Mouse (Mus musculus) hindbrain, embryonic 10.5 days (tissue): ENCODE measurements around the gene Ehmt2. TPM values are rescaled to one million over a fixed set of nuclear protein-coding genes. Genes with fewer than 3 reads are reported as not detected.
"Not testable (repeated sequence)": the region's sequence is repeated elsewhere in the genome, so short reads cannot be mapped to it uniquely, and the experiment has no call there.

ENCODE experiments used
- DNase-seq: peaks from one replicate; pipeline ENCODE4 v3.0.0-alpha.2; 2017; ENCODE audit warnings: low spot score
- H3K27ac ChIP-seq: fragments of 300-500 bp; sonication (generic); 2 replicates; pipeline ENCODE4 v1.5.1; 2016; ENCODE audit warnings: mild to moderate bottlenecking, moderate library complexity
- H3K27me3 ChIP-seq: fragments of 300-500 bp; sonication (generic); 2 replicates; pipeline ENCODE4 v1.6.1; 2016; ENCODE audit warnings: mild to moderate bottlenecking; ENCODE audit not compliant: poor library complexity, insufficient read depth, severe bottlenecking
- H3K36me3 ChIP-seq: fragments of 300-500 bp; sonication (generic); 2 replicates; pipeline ENCODE4 v1.6.1; 2016; ENCODE audit warnings: mild to moderate bottlenecking, moderate library complexity
- H3K4me1 ChIP-seq: fragments of 300-500 bp; sonication (generic); replicated peaks from 2 replicates; pipeline ENCODE4 v1.6.1; 2016; ENCODE audit warnings: mild to moderate bottlenecking
- H3K4me3 ChIP-seq: fragments of 300-500 bp; sonication (generic); 2 replicates; pipeline ENCODE4 v1.5.1; 2016; ENCODE audit warnings: mild to moderate bottlenecking, moderate library complexity
- H3K9me3 ChIP-seq: fragments of 300-500 bp; sonication (generic); 2 replicates; pipeline ENCODE4 v1.6.1; 2016; ENCODE audit warnings: mild to moderate bottlenecking, moderate library complexity
- WGBS: fragments of 180-500 bp; shearing (Covaris S2); methylation state at CpG from one replicate; pipeline ENCODE4 v1.1.7; 2016; 5-methylcytosine and 5-hydroxymethylcytosine counted together
- polyA plus RNA-seq: library from polyadenylated mRNA; unstranded; fragments of >200 nt; fragmentation: Nextera tagmentation; extraction: Ambion mirVana; gene quantifications from 2 replicates; pipeline ENCODE4 v1.2.1, GENCODE M21; 2016

The Ehmt2 gene
- polyA plus RNA-seq, 1 experiment from 2014 or later, result 100 TPM

DNA sequence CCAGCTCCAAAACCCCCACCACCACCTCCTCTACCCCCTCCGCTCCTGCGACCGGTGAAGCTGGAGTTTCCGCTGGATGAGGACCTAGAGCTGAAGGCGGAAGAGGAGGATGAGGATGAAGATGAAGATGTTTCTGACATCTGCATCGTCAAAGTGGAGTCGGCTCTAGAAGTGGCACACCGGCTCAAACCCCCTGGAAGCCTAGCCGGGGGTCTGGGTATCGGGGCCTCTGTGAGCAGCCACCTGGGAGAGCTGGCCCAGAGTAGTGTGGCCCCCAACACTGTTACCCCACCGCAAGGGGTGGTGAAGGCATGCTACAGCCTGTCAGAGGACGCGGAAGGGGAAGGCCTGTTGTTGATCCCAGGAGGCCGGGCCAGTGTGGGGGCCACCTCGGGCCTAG lies 2.5 kb upstream of the Ehmt2 start:
- Histone ChIP-seq H3K27ac (peak overlapping the region; percentile 99), H3K9me3 (peaks cover 4% of the 10 kb centered on the region; the same call in 1 of the 2 replicates), H3K4me3 (peak overlapping the region; percentile 99), H3K36me3 (peaks cover 19% of the 10 kb centered on the region), H3K4me1 (peaks cover 64% of the 10 kb centered on the region), H3K27me3 (no peaks in the 10 kb centered on the region)
- no peak for DNase-seq
- WGBS, result 94% methylated on average over 15 of the region's 15 CpGs

DNA sequence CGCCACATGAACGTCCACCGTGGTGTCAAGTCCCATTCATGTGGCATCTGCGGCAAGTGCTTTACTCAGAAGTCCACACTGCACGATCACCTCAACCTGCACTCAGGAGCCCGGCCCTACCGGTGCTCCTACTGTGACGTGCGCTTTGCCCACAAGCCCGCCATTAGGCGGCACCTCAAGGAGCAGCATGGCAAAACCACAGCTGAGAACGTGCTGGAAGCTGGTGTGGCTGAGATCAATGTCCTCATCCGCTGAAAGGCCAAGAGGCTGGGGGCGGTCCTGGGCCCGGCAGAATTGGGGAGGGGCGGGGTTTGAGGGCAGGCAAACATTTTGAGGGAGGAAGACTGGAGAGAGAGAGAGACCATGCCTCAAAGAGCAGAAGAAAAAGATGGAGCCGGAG lies 1.9 kb upstream of the Ehmt2 start:
- WGBS, result 90% methylated on average over 17 of the region's 17 CpGs
- Histone ChIP-seq H3K4me3 (peak overlapping the region; percentile 99), H3K27me3 (no peaks in the 10 kb centered on the region), H3K27ac (peak overlapping the region; percentile 99; the same call in 1 of the 2 replicates), H3K4me1 (peaks cover 64% of the 10 kb centered on the region), H3K9me3 (peaks cover 4% of the 10 kb centered on the region; the same call in 1 of the 2 replicates), H3K36me3 (peaks cover 25% of the 10 kb centered on the region)
- no peak for DNase-seq

- Histone ChIP-seq H3K4me3 (peak overlapping the region; percentile 99), H3K27me3 (no peaks in the 10 kb centered on the region), H3K27ac (peak overlapping the region; percentile 100), H3K4me1 (peaks cover 64% of the 10 kb centered on the region), H3K9me3 (peaks cover 4% of the 10 kb centered on the region; the same call in 1 of the 2 replicates), H3K36me3 (peaks cover 34% of the 10 kb centered on the region)
- WGBS, result 23% methylated on average over 10 of the region's 10 CpGs
- no peak for DNase-seq
Measured at GRCm38 (mm10) chr17:34897373-34898159, 703 bp upstream of the Ehmt2 start.

DNA sequence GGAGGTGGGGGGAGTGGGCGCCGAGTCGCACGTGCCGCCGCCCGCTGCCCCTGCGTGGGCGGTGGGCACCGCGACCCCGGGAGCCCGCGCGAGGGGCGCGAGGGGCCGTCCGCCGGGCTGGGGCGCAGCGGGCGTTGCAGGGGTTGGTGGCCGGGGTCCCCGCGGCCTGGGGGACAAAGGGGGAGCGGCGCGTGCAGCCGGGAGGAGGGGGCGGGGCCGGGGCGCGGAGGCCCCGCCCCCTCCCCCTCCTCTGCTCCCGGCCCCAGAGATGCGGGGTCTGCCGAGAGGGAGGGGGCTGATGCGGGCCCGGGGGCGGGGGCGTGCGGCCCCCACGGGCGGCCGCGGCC lies 410 bp downstream of the Ehmt2 start:
- H3K4me1 ChIP-seq, result peaks cover 60% of the 10 kb centered on the region
- DNase-seq, result peak; percentile 59
- H3K9me3 ChIP-seq, result peaks cover 4% of the 10 kb centered on the region; the same call in 1 of the 2 replicates
- H3K27ac ChIP-seq, result peak overlapping the region; percentile 100
- H3K36me3 ChIP-seq, result peaks cover 45% of the 10 kb centered on the region
- WGBS, result under 1% methylated on average over 32 of the region's 47 CpGs
- no peaks in the 10 kb centered on the region for H3K27me3 ChIP-seq
- peak overlapping the region; percentile 99 for H3K4me3 ChIP-seq

- peak; percentile 59 for DNase-seq
- peak overlapping the region; percentile 100 for H3K27ac ChIP-seq
- H3K36me3 ChIP-seq, result peaks cover 51% of the 10 kb centered on the region
- peaks cover 55% of the 10 kb centered on the region for H3K4me1 ChIP-seq
- under 1% methylated on average over 43 of the region's 45 CpGs for WGBS
- H3K4me3 ChIP-seq, result peak overlapping the region; percentile 99
- H3K9me3 ChIP-seq, result peaks cover 4% of the 10 kb centered on the region; the same call in 1 of the 2 replicates
- H3K27me3 ChIP-seq, result no peaks in the 10 kb centered on the region
Measured at GRCm38 (mm10) chr17:34899053-34899889, 1.0 kb downstream of the Ehmt2 start.

GRCm38 (mm10) chr17:34899890-34900243 lies 1.6 kb downstream of the Ehmt2 start:
- H3K36me3 ChIP-seq, result peaks cover 57% of the 10 kb centered on the region
- peaks cover 4% of the 10 kb centered on the region; the same call in 1 of the 2 replicates for H3K9me3 ChIP-seq
- H3K4me1 ChIP-seq, result peaks cover 49% of the 10 kb centered on the region
- DNase-seq, result no peak
- H3K4me3 ChIP-seq, result peak overlapping the region; percentile 99
- peak overlapping the region; percentile 100 for H3K27ac ChIP-seq
- WGBS, result 6% methylated on average over 5 of the region's 5 CpGs
- no peaks in the 10 kb centered on the region for H3K27me3 ChIP-seq

GRCm38 (mm10) chr17:34900826-34901225 lies 2.6 kb downstream of the Ehmt2 start:
- H3K36me3 ChIP-seq, result peaks cover 60% of the 10 kb centered on the region
- not testable (repeated sequence) for H3K27ac ChIP-seq, DNase-seq, H3K4me3 ChIP-seq, H3K9me3 ChIP-seq, H3K27me3 ChIP-seq
- peaks cover 39% of the 10 kb centered on the region for H3K4me1 ChIP-seq

DNA sequence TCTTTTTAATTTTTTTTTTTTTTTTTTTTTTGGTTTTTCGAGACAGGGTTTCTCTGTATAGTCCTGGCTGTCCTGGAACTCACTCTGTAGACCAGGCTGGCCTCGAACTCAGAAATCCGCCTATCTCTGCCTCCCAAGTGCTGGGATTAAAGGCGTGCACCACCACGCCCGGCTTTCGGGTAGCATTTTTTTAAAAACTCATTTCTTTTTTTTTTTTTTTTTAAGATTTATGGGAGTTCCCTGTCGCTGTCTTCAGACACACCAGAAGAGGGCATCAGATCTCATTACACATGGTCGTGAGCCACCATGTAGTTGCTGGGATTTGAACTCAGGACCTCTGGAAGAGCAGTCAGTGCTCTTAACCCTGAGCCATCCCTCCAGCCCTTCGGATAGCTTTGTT lies 3.7 kb downstream of the Ehmt2 start:
- WGBS, result 90% methylated on average over 9 of the region's 10 CpGs
- not testable (repeated sequence) for DNase-seq, H3K27ac ChIP-seq, H3K27me3 ChIP-seq, H3K4me3 ChIP-seq, H3K9me3 ChIP-seq
- peaks cover 28% of the 10 kb centered on the region for H3K4me1 ChIP-seq
- peaks cover 60% of the 10 kb centered on the region for H3K36me3 ChIP-seq

DNA sequence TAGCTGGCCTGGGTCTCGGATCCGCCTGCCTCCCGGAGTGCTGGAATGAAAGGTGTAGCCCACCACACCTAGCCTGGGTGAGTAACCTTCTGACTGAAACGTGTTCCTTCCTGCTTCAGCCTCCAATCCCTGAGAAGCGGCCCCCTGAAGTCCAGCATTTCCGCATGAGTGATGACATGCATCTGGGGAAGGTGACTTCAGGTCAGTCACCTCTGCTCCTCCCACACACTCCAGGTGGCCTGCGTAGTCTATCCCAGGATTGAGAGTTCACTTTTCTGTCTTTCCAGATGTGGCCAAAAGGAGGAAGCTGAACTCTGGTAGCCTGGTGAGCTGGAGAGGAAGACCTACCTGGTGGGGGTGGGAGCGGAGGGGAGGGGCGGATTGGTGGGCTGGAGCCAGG lies 4.6 kb downstream of the Ehmt2 start:
- Histone ChIP-seq H3K9me3 (no peaks in the 10 kb centered on the region), H3K4me1 (peaks cover 19% of the 10 kb centered on the region), H3K27me3 (no peaks in the 10 kb centered on the region), H3K4me3 (no peak overlapping the region), H3K36me3 (peaks cover 68% of the 10 kb centered on the region), H3K27ac (no peak overlapping the region)
- DNase-seq, result no peak
- 89% methylated on average over 9 of the region's 9 CpGs for WGBS

- Histone ChIP-seq H3K27me3 (no peaks in the 10 kb centered on the region), H3K27ac (no peak overlapping the region), H3K36me3 (peaks cover 87% of the 10 kb centered on the region), H3K9me3 (no peaks in the 10 kb centered on the region), H3K4me1 (peaks cover 22% of the 10 kb centered on the region), H3K4me3 (0 out of 2 replicates have a peak overlapping the region, but pooled peaks have one; percentile 9)
- DNase-seq, result no peak
- WGBS, result 90% methylated on average over 10 of the region's 10 CpGs
Measured at GRCm38 (mm10) chr17:34910982-34911381, 12.7 kb downstream of the Ehmt2 start.

DNA sequence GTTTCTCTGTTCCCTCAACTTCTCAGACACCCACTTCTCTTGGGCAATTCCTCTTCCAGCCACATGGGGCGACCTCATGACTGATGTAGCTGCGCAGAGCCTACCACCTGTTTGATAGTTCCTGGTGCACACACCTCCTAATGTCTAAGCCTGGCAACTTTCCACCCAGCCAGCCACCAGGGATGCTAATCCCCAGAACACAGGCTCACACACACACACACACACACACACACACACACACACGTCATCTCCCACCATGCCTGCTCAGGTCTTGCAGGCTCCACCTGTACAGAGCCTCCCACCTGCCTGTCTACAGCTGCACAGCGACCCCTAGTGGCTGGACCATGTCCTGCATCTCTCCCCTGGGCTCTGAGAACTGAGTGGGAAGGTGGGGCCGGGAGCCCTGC lies 13.7 kb downstream of the Ehmt2 start:
- 48% methylated on average over 5 of the region's 5 CpGs for WGBS

GRCm38 (mm10) chr17:34913930-34914665 lies 15.8 kb downstream of the Ehmt2 start, which contains the start of gene Slc44a4:
TSS of gene Slc44a4 (plus strand) at chr17:34914466.
- Histone ChIP-seq H3K4me1 (peaks cover 22% of the 10 kb centered on the region), H3K9me3 (no peaks in the 10 kb centered on the region), H3K36me3 (peaks cover 56% of the 10 kb centered on the region), H3K27ac (no peak within 1 kb of the TSS), H3K27me3 (no peaks in the 10 kb centered on the region), H3K4me3 (peak within 1 kb of the TSS; percentile 14)
- no peak for DNase-seq
- WGBS, result 39% methylated on average over 18 of the region's 18 CpGs

More for the DNA sequence above, 13.7 kb downstream of the Ehmt2 start:
- Histone ChIP-seq H3K27ac (no peak overlapping the region), H3K9me3 (no peaks in the 10 kb centered on the region), H3K4me3 (no peak overlapping the region), H3K27me3 (no peaks in the 10 kb centered on the region), H3K4me1 (peaks cover 22% of the 10 kb centered on the region), H3K36me3 (peaks cover 78% of the 10 kb centered on the region)
- DNase-seq, result peak; percentile 73
